Mouse (Mus musculus) cerebellum, adult 2 months (tissue): ENCODE data around the gene Zfp292.

Experiments used
- CTCF ChIP-seq: fragments of 200-500 bp; IDR thresholded peaks from 2 replicates; pipeline ENCODE4 v1.5.1; 2011; ENCODE audit warnings: low read depth, mild to moderate bottlenecking, control low read depth, low read length, moderate library complexity, borderline replicate concordance; ENCODE audit not compliant: insufficient read depth
- POLR2A ChIP-seq: fragments of 200-500 bp; IDR thresholded peaks from 2 replicates; pipeline ENCODE4 v1.6.1; 2011; ENCODE audit warnings: low read length, control low read depth, borderline replicate concordance; ENCODE audit not compliant: insufficient read depth

- TF ChIP-seq CTCF (no peak), POLR2A (no peak)
These were observed 430 bp downstream of the Zfp292 start for GRCm38 (mm10) chr4:34882291-34882769.
